Mouse (Mus musculus) CH12.LX (cell line): ENCODE measurements at regions not wholly inside any gene's neighbourhood (a gene's known extent, or its start where the extent isn't known, plus 50 kb on each side); places are given as distances from the start of the nearest gene placed in this dataset.

ENCODE experiments used
- DNase-seq: peaks from one replicate; pipeline ENCODE4 v3.0.0-alpha.2; 2013; ENCODE audit errors: extremely low read depth
- H3K27ac ChIP-seq: 2 replicates; pipeline ENCODE4 v1.5.1; 2012; ENCODE audit warnings: low read depth, mild to moderate bottlenecking, control low read depth, moderate library complexity; ENCODE audit not compliant: insufficient read depth
- H3K27me3 ChIP-seq: replicated peaks from 2 replicates; pipeline ENCODE3; 2012; ENCODE audit warnings: inconsistent platforms
- H3K36me3 ChIP-seq, 2 experiments: replicated peaks in 1 of 2; 2 replicates each; pipeline versions ENCODE3 to v1.6.1; 2012; ENCODE audit warnings: inconsistent platforms in 1 of 2, low read length in 1 of 2, mild to moderate bottlenecking in 1 of 2, mixed read lengths in 1 of 2, moderate library complexity in 1 of 2; ENCODE audit not compliant: control insufficient read depth in 1 of 2, insufficient read depth in 1 of 2
- H3K4me1 ChIP-seq, 2 experiments: 2 replicates each; pipeline ENCODE4 v1.6.1; 2012; ENCODE audit warnings: inconsistent platforms in 1 of 2, moderate library complexity in 1 of 2; ENCODE audit not compliant: insufficient read depth in 2 of 2, control insufficient read depth in 1 of 2
- H3K4me2 ChIP-seq: 2 replicates; pipeline ENCODE4 v1.6.1; 2012; ENCODE audit warnings: low read depth, mild to moderate bottlenecking, control low read depth; ENCODE audit not compliant: poor library complexity, insufficient read depth, severe bottlenecking
- H3K4me3 ChIP-seq, 3 experiments: fragments of 150-350 bp in 1 of 3; sonication (generic) in 1 of 3; replicated peaks in 1 of 3; 2 replicates each; pipeline versions ENCODE3 to v1.5.1; 2011 to 2012; ENCODE audit warnings: low read depth in 2 of 3, low read length in 2 of 3, mild to moderate bottlenecking in 2 of 3, moderate library complexity in 2 of 3, control low read depth in 1 of 3, improper control_type of control experiment in 1 of 3, inconsistent platforms in 1 of 3, mixed read lengths in 1 of 3; ENCODE audit not compliant: poor library complexity in 1 of 3
- H3K79me2 ChIP-seq: replicated peaks from 2 replicates; pipeline ENCODE4 v1.6.1; 2012; ENCODE audit warnings: mild to moderate bottlenecking, moderate library complexity; ENCODE audit not compliant: control insufficient read depth, poor library complexity, insufficient read depth, severe bottlenecking; ENCODE audit errors: extremely low read depth
- H3K9ac ChIP-seq: 2 replicates; pipeline ENCODE4 v1.6.1; 2012; ENCODE audit warnings: low read depth, mild to moderate bottlenecking, control low read depth, moderate library complexity; ENCODE audit not compliant: insufficient read depth
- H3K9me3 ChIP-seq: replicated peaks from 2 replicates; pipeline ENCODE3; 2012; ENCODE audit warnings: low read length, inconsistent platforms, mixed read lengths
- BHLHE40 ChIP-seq: IDR thresholded peaks from 2 replicates; pipeline ENCODE4 v1.6.1; 2011; ENCODE audit warnings: mild to moderate bottlenecking, low read depth, low read length, improper control_type of control experiment
- CHD1 ChIP-seq: IDR thresholded peaks from 2 replicates; pipeline ENCODE4 v1.6.1; 2012; ENCODE audit warnings: low read depth, low read length, improper control_type of control experiment, inconsistent platforms
- CHD2 ChIP-seq: IDR thresholded peaks from 2 replicates; pipeline ENCODE4 v1.6.1; 2011; ENCODE audit warnings: low read length, improper control_type of control experiment
- IRF4 ChIP-seq: IDR thresholded peaks from 2 replicates; pipeline ENCODE4 v1.6.1; 2014; ENCODE audit warnings: low read depth, mild to moderate bottlenecking, inconsistent platforms, low read length, improper control_type of control experiment
- JUN ChIP-seq: IDR thresholded peaks from 2 replicates; pipeline ENCODE4 v1.6.1; 2011; ENCODE audit warnings: low read depth, mild to moderate bottlenecking, low read length, improper control_type of control experiment, moderate library complexity; ENCODE audit not compliant: insufficient read depth
- JUND ChIP-seq: conservative IDR thresholded peaks from 2 replicates; pipeline ENCODE4 v1.6.1; 2011; ENCODE audit warnings: low read depth, low read length, improper control_type of control experiment
- MAX ChIP-seq: IDR thresholded peaks from 2 replicates; pipeline ENCODE4 v1.6.1; 2011; ENCODE audit warnings: low read length, improper control_type of control experiment
- MEF2A ChIP-seq: IDR thresholded peaks from 2 replicates; pipeline ENCODE4 v1.6.1; 2014; ENCODE audit warnings: low read depth, mild to moderate bottlenecking, inconsistent platforms, low read length, improper control_type of control experiment, borderline replicate concordance
- MXI1 ChIP-seq: IDR thresholded peaks from 2 replicates; pipeline ENCODE4 v1.6.1; 2011; ENCODE audit warnings: mild to moderate bottlenecking, low read depth, low read length, improper control_type of control experiment
- MYC ChIP-seq: IDR thresholded peaks from 2 replicates; pipeline ENCODE4 v1.6.1; 2011; ENCODE audit warnings: low read depth, mild to moderate bottlenecking, improper control_type of control experiment, low read length
- PAX5 ChIP-seq: IDR thresholded peaks from 2 replicates; pipeline ENCODE4 v1.6.1; 2012; ENCODE audit warnings: low read length, inconsistent platforms, mixed read lengths
- POLR2AphosphoS2 ChIP-seq: IDR thresholded peaks from 2 replicates; pipeline ENCODE4 v1.6.1; 2011; ENCODE audit warnings: low read depth, low read length, improper control_type of control experiment
- RAD21 ChIP-seq: IDR thresholded peaks from 2 replicates; pipeline ENCODE4 v1.6.1; 2011; ENCODE audit warnings: low read depth, mild to moderate bottlenecking, low read length, improper control_type of control experiment, moderate library complexity
- RCOR1 ChIP-seq: conservative IDR thresholded peaks from 2 replicates; pipeline ENCODE4 v1.6.1; 2012; ENCODE audit warnings: low read depth, mild to moderate bottlenecking, inconsistent platforms, low read length, improper control_type of control experiment
- SIN3A ChIP-seq: IDR thresholded peaks from 2 replicates; pipeline ENCODE4 v1.6.1; 2012; ENCODE audit warnings: low read length, improper control_type of control experiment, inconsistent platforms
- SMC3 ChIP-seq: IDR thresholded peaks from 2 replicates; pipeline ENCODE4 v1.6.1; 2011; ENCODE audit warnings: low read depth, low read length, improper control_type of control experiment
- ZC3H11A ChIP-seq: IDR thresholded peaks from 2 replicates; pipeline ENCODE4 v1.6.1; 2012; ENCODE audit warnings: low read depth, mild to moderate bottlenecking, inconsistent platforms, low read length, improper control_type of control experiment
- dilution Hi-C: fragments of 300-500 bp; cut with MboI; formaldehyde crosslinking; loops from 2 replicates; pipeline ENCODE4 v1.14.3; 2020; ENCODE audit warnings: low sequenced_read_pairs; ENCODE audit not compliant: extremely low pct_unique_long_range_greater_than_20kb, extremely low pct_ligation_motif_present
- in situ Hi-C: fragments of 300-500 bp; cut with MboI; formaldehyde crosslinking; loops from 3 replicates; pipeline ENCODE4 v1.14.3; 2019; ENCODE audit warnings: low sequenced_read_pairs, low pct_ligation_motif_present, low pct_unique_long_range_greater_than_20kb, mixed read lengths

GRCm38 (mm10) chr8:36311734-36312133, 546.1 kb downstream of the Gm19410 start:
- Histone ChIP-seq H3K4me3 (no peak overlapping the region), H3K27me3 (no peaks in the 10 kb centered on the region), H3K36me3 (no peaks in the 10 kb centered on the region), H3K4me2 (no peak overlapping the region), H3K79me2 (no peaks in the 10 kb centered on the region), H3K9ac (no peak overlapping the region), H3K4me1 (no peaks in the 10 kb centered on the region), H3K27ac (no peak overlapping the region), H3K9me3 (no peaks in the 10 kb centered on the region)
- in situ Hi-C loops (no loop called here), dilution Hi-C loops (no loop called here)
- TF ChIP-seq RCOR1 (no peak), CHD2 (no peak), IRF4 (no peak), JUN (no peak), PAX5 (no peak)
- no peak for DNase-seq

DNA sequence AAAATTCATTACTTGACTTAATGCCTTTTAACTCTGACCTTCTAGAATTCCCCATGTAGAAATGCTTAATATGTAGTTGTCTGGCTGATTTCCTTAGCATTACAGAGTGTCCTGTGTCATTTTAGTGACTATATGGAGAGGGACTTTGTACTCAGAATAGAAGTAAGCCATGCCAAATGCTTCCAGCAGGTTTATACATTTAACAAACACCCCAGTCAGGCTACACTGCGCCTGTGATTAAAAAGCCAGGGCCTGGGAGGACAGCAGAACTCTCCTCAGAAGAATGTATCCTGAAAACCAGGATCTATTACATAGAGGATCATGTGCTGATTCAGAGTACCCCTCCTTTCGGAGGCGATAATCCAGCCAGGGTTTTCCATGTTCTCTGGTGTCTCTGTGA, 547.4 kb downstream of the Gm19410 start:
- in situ Hi-C loops (no loop called here), dilution Hi-C loops (no loop called here)
- H3K4me2 ChIP-seq: no peak overlapping the region

DNA sequence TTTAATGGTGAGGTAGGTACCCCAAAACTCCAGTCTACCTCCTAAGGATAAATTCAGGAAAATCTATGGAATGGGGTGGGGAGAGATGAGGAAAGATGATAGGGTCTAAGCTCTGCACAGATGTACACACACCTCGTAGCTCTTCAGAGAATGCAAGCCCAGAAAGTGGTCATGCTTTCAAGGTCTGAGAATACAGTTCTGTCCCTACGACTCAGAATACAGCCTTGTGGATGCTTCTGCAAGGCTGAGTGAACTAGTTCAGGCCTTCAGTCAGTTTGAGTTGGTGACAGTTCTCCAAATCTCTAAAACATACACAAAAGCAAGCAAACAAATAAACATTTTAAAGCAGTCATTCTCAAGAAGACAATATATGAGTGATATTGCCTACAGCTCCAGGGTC, 552.8 kb downstream of the Gm19410 start:
- no peaks in the 10 kb centered on the region for H3K4me1 ChIP-seq
- no peak overlapping the region for H3K4me3 ChIP-seq
- in situ Hi-C loops (no loop called here), dilution Hi-C loops (no loop called here)
- H3K36me3 ChIP-seq: no peaks in the 10 kb centered on the region
- H3K27me3 ChIP-seq: no peaks in the 10 kb centered on the region
- no peak overlapping the region for H3K9ac ChIP-seq
- H3K9me3 ChIP-seq: no peaks in the 10 kb centered on the region
- DNase-seq: no peak
- TF ChIP-seq BHLHE40 (no peak), PAX5 (no peak), RAD21 (no peak)
- TF ChIP-seq, all 38 proteins: peak for 0
- no peak overlapping the region for H3K27ac ChIP-seq
- H3K4me2 ChIP-seq: no peak overlapping the region
- no peaks in the 10 kb centered on the region for H3K79me2 ChIP-seq

More for the DNA sequence above, 547.4 kb downstream of the Gm19410 start:
- TF ChIP-seq POLR2AphosphoS2: no peak
- TF ChIP-seq SMC3: no peak
- TF ChIP-seq JUND: no peak
- no peak for TF ChIP-seq MEF2A
- no peak for TF ChIP-seq MYC
- TF ChIP-seq ZC3H11A: no peak
- TF ChIP-seq CHD1: no peak
- no peak for TF ChIP-seq PAX5
- no peak for TF ChIP-seq MXI1
- no peak for TF ChIP-seq MAX
- no peak for TF ChIP-seq SIN3A
- H3K4me3 ChIP-seq: no peak overlapping the region
- H3K79me2 ChIP-seq: no peaks in the 10 kb centered on the region
- no peak overlapping the region for H3K9ac ChIP-seq
- H3K9me3 ChIP-seq: no peaks in the 10 kb centered on the region
- no peak overlapping the region for H3K27ac ChIP-seq
- DNase-seq: no peak
- no peaks in the 10 kb centered on the region for H3K27me3 ChIP-seq
- H3K4me1 ChIP-seq: no peaks in the 10 kb centered on the region
- H3K36me3 ChIP-seq: no peaks in the 10 kb centered on the region
